Mouse (Mus musculus) lung, postnatal 0 days (tissue): ENCODE results near the gene Tubb3.

ENCODE experiments used
- CTCF ChIP-seq: IDR thresholded peaks from 2 replicates; pipeline ENCODE4 v1.5.1; 2016; ENCODE audit warnings: antibody characterized with exemption, mild to moderate bottlenecking
- EP300 ChIP-seq: IDR thresholded peaks from 2 replicates; pipeline ENCODE4 v1.6.1; 2016; ENCODE audit warnings: antibody characterized with exemption, mild to moderate bottlenecking, control low read depth

DNA sequence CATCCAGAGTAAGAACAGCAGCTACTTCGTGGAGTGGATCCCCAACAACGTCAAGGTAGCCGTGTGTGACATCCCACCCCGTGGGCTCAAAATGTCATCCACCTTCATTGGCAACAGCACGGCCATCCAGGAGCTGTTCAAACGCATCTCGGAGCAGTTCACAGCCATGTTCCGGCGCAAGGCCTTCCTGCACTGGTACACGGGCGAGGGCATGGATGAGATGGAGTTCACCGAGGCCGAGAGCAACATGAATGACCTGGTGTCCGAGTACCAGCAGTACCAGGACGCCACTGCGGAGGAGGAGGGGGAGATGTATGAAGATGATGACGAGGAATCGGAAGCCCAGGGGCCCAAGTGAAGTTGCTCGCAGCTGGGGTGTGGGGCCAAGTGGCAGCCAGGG is 10.1 kb downstream of the Tubb3 start:
- no peak for TF ChIP-seq CTCF
- TF ChIP-seq EP300 = no peak
